Comparison of ENCODE assay signal across 21 mouse cellular contexts in the genomic region with DNA sequence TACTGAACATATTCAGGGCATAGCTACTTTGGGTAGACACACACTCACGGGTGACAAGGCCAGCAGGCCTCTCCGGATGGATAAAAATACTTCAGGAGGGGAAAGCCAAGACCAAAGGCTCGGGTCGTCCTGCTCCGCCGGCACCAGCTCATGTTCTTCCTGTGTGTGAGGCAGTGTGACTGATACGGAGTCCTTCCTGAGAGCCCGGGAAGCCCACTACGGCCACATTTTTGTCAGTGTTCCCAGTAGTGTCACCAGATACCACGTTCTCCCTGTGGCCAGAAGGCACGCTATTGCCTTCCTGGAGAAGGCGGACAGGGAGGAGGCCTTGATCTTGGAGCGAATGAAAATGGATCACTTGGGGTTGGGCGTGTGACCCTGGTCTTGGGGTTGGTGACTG. TPM values are rescaled to one million over a fixed set of nuclear protein-coding genes. Genes with fewer than 3 reads are reported as not detected.
DNase-seq lines count a peak whose midpoint lies in the region; ATAC-seq lines count a peak whose summit lies in the region.
"Had no signal": no experiment of that assay in that cellular context is flagged by ENCODE, and none has a peak within 500 bp of the region (broad histone marks: within the 10 kb centered on the region; RNA-seq: fewer than 3 reads in every experiment).

No protein-coding gene starts in this region.

- no peak overlapping the region for H3K27ac ChIP-seq in liver, embryonic 16.5 days (ENCODE audit: low read length)
- H3K27ac ChIP-seq: embryonic facial prominence, embryonic 13.5 days; forebrain, embryonic 10.5 days; hindbrain, embryonic 13.5 days; limb, embryonic 10.5 days; liver, embryonic 15.5 days; macrophage; neural tube, embryonic 13.5 days had no signal

- no peak overlapping the region for H3K4me2 ChIP-seq in liver, embryonic 16.5 days (ENCODE audit: low read depth, low read length)
- H3K4me2 ChIP-seq: embryonic facial prominence, embryonic 13.5 days; hindbrain, embryonic 13.5 days; liver, embryonic 15.5 days; neural tube, embryonic 13.5 days had no signal

- peak; percentile 41 to 61 for DNase-seq in adrenal gland, adult (ENCODE audit: inconsistent age in 2 of 2, low spot score in 1 of 2)
- no peak for DNase-seq in adrenal gland, postnatal 25 days
- DNase-seq in liver = no peak
- peak; percentile 44 to 45 for DNase-seq in heart, postnatal 10 days
- peak; percentile 20 to 60 for DNase-seq in kidney, postnatal 25 days
- DNase-seq in layer of hippocampus, postnatal 25 days (ENCODE audit: extremely low spot score in 1 of 2, low spot score in 1 of 2) = no peak
- DNase-seq in c-Kit-positive CD71-positive TER-119-positive erythroid progenitor cells, embryonic 14.5 days (ENCODE audit: low spot score) = no peak
- DNase-seq: layer of hippocampus, postnatal 36 days; spleen, adult 18-20 months had no signal

- H3K36me3 ChIP-seq in liver, embryonic 16.5 days (ENCODE audit: control insufficient read depth, insufficient read depth) = no peaks in the 10 kb centered on the region
- H3K36me3 ChIP-seq: embryonic facial prominence, embryonic 13.5 days; forebrain, embryonic 10.5 days; hindbrain, embryonic 13.5 days; limb, embryonic 10.5 days; liver, embryonic 15.5 days; neural tube, embryonic 13.5 days had no signal

- no peak overlapping the region for H3K9ac ChIP-seq in liver, embryonic 16.5 days (ENCODE audit: low read depth, low read length)
- H3K9ac ChIP-seq: embryonic facial prominence, embryonic 13.5 days; hindbrain, embryonic 13.5 days; liver, embryonic 15.5 days; neural tube, embryonic 13.5 days had no signal

- intact Hi-C loops in heart, postnatal 10 days (cut with DNase I) = loop anchor here (5.0 kb wide), 1 partner anchor 619 kb away; no protein-coding TSS in a partner anchor

- 75% methylated on average over 14 of the region's 14 CpGs for WGBS in liver, embryonic 16.5 days (ENCODE audit: insufficient replicate concordance)

- peak; percentile 33; the same call in 1 of the 2 replicates for ATAC-seq in liver, embryonic 16.5 days (ENCODE audit: low read depth)
- ATAC-seq: intestine, postnatal 0 days; Patski had no signal

- no peaks in the 10 kb centered on the region for H3K9me3 ChIP-seq in liver, embryonic 16.5 days (replicated peaks; ENCODE audit: control insufficient read depth, low read length)
- H3K9me3 ChIP-seq: embryonic facial prominence, embryonic 13.5 days; forebrain, embryonic 10.5 days; hindbrain, embryonic 13.5 days; limb, embryonic 10.5 days; liver, embryonic 15.5 days; neural tube, embryonic 13.5 days had no signal

- H3K27me3 ChIP-seq in liver, embryonic 16.5 days (ENCODE audit: control insufficient read depth, insufficient read depth, low read depth, low read length) = no peaks in the 10 kb centered on the region
- H3K27me3 ChIP-seq: liver, embryonic 15.5 days; Patski had no signal

- no peaks in the 10 kb centered on the region; the same call in 1 of the 2 replicates for H3K4me1 ChIP-seq in liver, embryonic 16.5 days (ENCODE audit: control insufficient read depth, low read depth, low read length)

- no peak overlapping the region for H3K4me3 ChIP-seq in liver, embryonic 16.5 days (ENCODE audit: low read depth, low read length)
- H3K4me3 ChIP-seq: embryonic facial prominence, embryonic 13.5 days; forebrain, embryonic 10.5 days; hindbrain, embryonic 13.5 days; limb, embryonic 10.5 days; liver, embryonic 15.5 days; neural tube, embryonic 13.5 days had no signal

RNA-seq across cellular contexts. Expression of a gene that starts 29.5 kb away (rescaled TPM):
- total RNA-seq in adrenal gland, postnatal 25 days (2021) = not detected in 2 replicates
- 0.18 and 0.32 TPM in 2 replicates for polyA plus RNA-seq in liver, embryonic 16.5 days (2015; fragmentation: Nextera tagmentation; extraction: Ambion mirVana)
- not detected for total RNA-seq in heart, postnatal 10 days (2021)
- not detected for total RNA-seq in layer of hippocampus, postnatal 25 days (2021)
- total RNA-seq: adrenal gland, adult 18-20 months; common myeloid progenitor, adult 5-6 weeks; layer of hippocampus, postnatal 36 days had no signal
- polyA plus RNA-seq: forebrain, embryonic 10.5 days; hindbrain, embryonic 13.5 days; limb, embryonic 10.5 days; liver, embryonic 15.5 days; macrophage; neural tube, embryonic 13.5 days; Patski had no signal

RNA-seq across cellular contexts. Expression of a gene that starts 36.5 kb away (rescaled TPM):
- total RNA-seq in adrenal gland, postnatal 25 days (2021) = 9.5 and 10.4 TPM in 2 replicates
- 0.47 and 0.68 TPM in 2 replicates for polyA plus RNA-seq in liver, embryonic 16.5 days (2015; fragmentation: Nextera tagmentation; extraction: Ambion mirVana)
- 10 to 100 TPM; 13.1 to 13.5 TPM for total RNA-seq in heart, postnatal 10 days (2021)
- 10 to 100 TPM; 41.6 to 42.8 TPM for total RNA-seq in layer of hippocampus, postnatal 25 days (2021)

Comparison
In these comparisons a context has a peak if more than half of its experiments do, and no peak if none do; other contexts are left out.
1. DNase-seq: peak in adrenal gland, adult (2 of 2), heart, postnatal 10 days (2 of 2) and kidney, postnatal 25 days (2 of 2); none in adrenal gland, postnatal 25 days (single experiment), liver (single experiment), layer of hippocampus, postnatal 25 days (0 of 2) and c-Kit-positive CD71-positive TER-119-positive erythroid progenitor cells, embryonic 14.5 days (single experiment).